Mouse (Mus musculus): ENCODE data around the gene Cdh1. TPM values are rescaled to one million over a fixed set of nuclear protein-coding genes. Genes with fewer than 3 reads are reported as not detected.
A peak's percentile ranks its signal among the peaks of the same experiment; 100 is the strongest.

The Cdh1 gene
- total RNA-seq, 1 experiment: 254 TPM

DNA sequence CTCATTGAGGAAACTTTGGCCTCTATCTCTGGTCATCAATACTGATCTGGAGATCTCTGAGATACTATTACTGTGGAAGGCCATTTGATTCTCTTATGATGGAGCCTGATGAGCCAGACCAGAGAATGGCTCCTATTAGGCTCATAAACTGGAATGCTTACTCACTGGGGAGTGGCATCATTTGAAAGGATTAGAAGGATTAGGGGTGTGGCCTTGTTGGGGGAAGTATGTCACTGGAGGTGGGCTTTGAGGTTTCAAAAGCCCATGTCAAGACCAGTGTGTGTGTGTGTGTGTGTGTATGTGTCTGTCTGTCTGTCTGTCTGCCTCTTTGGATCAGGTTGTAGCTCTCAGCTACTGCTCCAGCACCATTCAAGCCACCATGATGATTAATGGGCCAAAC lies 20.8 kb downstream of the Cdh1 start:
- Histone ChIP-seq H3K9ac (ENCODE audit: insufficient read depth, low read depth, low read length, poor library complexity, severe bottlenecking) (no peak overlapping the region), H3K4me1 (ENCODE audit: control insufficient read depth in 2 of 2, insufficient read depth in 2 of 2, low read length in 2 of 2, poor library complexity in 1 of 2) (peaks cover 4 to 25% of the 10 kb centered on the region in 2 experiments; a peak in 2 of 4 replicates), H3K27ac (ENCODE audit: insufficient read depth, low read depth, low read length, poor library complexity, severe bottlenecking) (no peak overlapping the region), H3K4me3 (ENCODE audit: insufficient read depth in 1 of 2, low read depth in 1 of 2, low read length in 2 of 2, poor library complexity in 1 of 2, severe bottlenecking in 1 of 2) (no peak overlapping the region), H3K9me3 (ENCODE audit: control insufficient read depth, insufficient read depth, low read depth, low read length) (no peaks in the 10 kb centered on the region), H3K36me3 (ENCODE audit: control insufficient read depth, insufficient read depth, low read length, poor library complexity, severe bottlenecking) (peaks cover 3% of the 10 kb centered on the region; the same call in 1 of the 2 replicates)
- no peak for DNase-seq (ENCODE audit: low read depth, low spot score)
- in situ Hi-C loops (cut with MboI; ENCODE audit: low sequenced_read_pairs in 2 of 2, unreplicated experiment in 2 of 2): no loop called here
- TF ChIP-seq ZNF384 (IDR thresholded peaks at IDR 0.05; ENCODE audit: low read depth, low read length) (no peak), HCFC1 (IDR thresholded peaks at IDR 0.05; ENCODE audit: borderline replicate concordance, insufficient read depth, low read length) (no peak), ZC3H11A (IDR thresholded peaks at IDR 0.05; ENCODE audit: borderline replicate concordance, low read depth, low read length) (no peak), MAFK (IDR thresholded peaks at IDR 0.05; ENCODE audit: insufficient read depth, low read depth, low read length) (0 out of 2 replicates have a peak, but pooled peaks have one; percentile 31), CHD2 (IDR thresholded peaks at IDR 0.05; ENCODE audit: low read depth, low read length) (no peak)

DNA sequence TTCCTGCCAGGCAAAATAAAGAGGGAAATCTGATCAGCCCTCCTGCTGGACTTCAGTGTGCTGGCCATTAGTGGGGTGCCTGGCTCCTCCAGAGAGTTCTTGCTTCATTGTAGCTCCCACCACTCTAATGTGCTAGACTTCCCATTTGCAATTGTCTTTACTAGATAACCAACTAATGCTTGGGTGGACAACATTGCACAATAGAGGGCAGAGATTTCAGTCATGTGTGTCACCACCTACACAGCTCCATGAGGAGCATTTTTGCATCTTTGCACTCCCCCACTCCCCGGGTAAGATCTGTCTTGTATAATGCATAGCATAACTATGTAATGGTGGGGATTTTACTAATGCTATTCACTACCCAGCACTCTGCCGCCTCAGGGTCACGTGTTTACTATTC lies 21.6 kb downstream of the Cdh1 start:
- no peak for DNase-seq (ENCODE audit: low read depth, low spot score)
- TF ChIP-seq HCFC1 (IDR thresholded peaks at IDR 0.05; ENCODE audit: borderline replicate concordance, insufficient read depth, low read length) (no peak), MAFK (IDR thresholded peaks at IDR 0.05; ENCODE audit: insufficient read depth, low read depth, low read length) (no peak)
- no peak overlapping the region for H3K9ac ChIP-seq (ENCODE audit: insufficient read depth, low read depth, low read length, poor library complexity, severe bottlenecking)
- H3K27ac ChIP-seq (ENCODE audit: insufficient read depth, low read depth, low read length, poor library complexity, severe bottlenecking): no peak overlapping the region
- in situ Hi-C loops (cut with MboI; ENCODE audit: low sequenced_read_pairs in 2 of 2, unreplicated experiment in 2 of 2): no loop called here
- no peak overlapping the region for H3K4me3 ChIP-seq (ENCODE audit: insufficient read depth in 1 of 2, low read depth in 1 of 2, low read length in 2 of 2, poor library complexity in 1 of 2, severe bottlenecking in 1 of 2)
- H3K4me1 ChIP-seq (ENCODE audit: control insufficient read depth in 2 of 2, insufficient read depth in 2 of 2, low read length in 2 of 2, poor library complexity in 1 of 2): peaks cover 8 to 27% of the 10 kb centered on the region in 2 experiments; a peak in 2 of 4 replicates
- peaks cover 4% of the 10 kb centered on the region; the same call in 1 of the 2 replicates for H3K36me3 ChIP-seq (ENCODE audit: control insufficient read depth, insufficient read depth, low read length, poor library complexity, severe bottlenecking)
- H3K9me3 ChIP-seq (ENCODE audit: control insufficient read depth, insufficient read depth, low read depth, low read length): no peaks in the 10 kb centered on the region

DNA sequence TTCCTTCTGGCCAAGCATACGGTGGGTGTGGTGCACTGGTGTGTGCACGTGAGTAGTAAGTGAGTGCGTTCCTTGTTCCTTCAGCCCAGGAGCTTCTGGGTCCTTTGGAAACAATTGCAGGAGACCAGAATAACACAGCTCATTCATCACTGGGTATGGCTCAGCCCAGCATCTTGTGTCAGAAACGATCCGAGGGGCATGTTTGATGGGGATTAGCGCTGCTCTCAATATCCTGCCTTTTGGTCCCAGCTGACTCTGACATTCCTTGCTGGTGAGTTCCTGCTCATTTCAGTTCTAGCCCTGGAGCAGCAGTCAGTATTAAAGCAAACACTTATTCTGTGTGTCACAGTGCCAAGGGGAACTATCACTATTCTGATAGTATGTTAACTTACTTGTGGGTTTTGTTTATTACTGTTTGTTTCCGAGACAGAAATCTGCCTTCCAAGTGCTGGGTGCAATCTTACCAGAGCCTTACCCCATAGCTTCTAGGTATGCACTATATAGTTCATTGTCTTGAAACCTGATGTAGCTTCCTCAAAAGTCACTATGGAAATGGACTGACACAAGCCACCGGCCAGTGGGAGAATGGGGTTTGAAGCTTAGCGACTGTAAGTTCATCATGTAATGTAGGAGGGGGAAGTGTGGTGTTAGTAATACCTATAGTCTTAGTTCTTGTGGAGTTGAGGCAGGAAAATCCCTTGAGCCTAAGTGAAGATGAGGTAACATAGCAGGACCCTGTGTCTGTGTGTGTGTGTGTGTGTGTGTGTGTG lies 23.1 kb downstream of the Cdh1 start:
- H3K9me3 ChIP-seq (ENCODE audit: control insufficient read depth, insufficient read depth, low read depth, low read length): no peaks in the 10 kb centered on the region
- no peak overlapping the region for H3K9ac ChIP-seq (ENCODE audit: insufficient read depth, low read depth, low read length, poor library complexity, severe bottlenecking)
- no peak for DNase-seq (ENCODE audit: low read depth, low spot score)
- H3K27ac ChIP-seq (ENCODE audit: insufficient read depth, low read depth, low read length, poor library complexity, severe bottlenecking): no peak overlapping the region
- H3K4me1 ChIP-seq (ENCODE audit: control insufficient read depth in 2 of 2, insufficient read depth in 2 of 2, low read length in 2 of 2, poor library complexity in 1 of 2): peaks cover 4 to 26% of the 10 kb centered on the region in 2 experiments; a peak in 3 of 4 replicates
- in situ Hi-C loops (cut with MboI; ENCODE audit: low sequenced_read_pairs in 2 of 2, unreplicated experiment in 2 of 2): no loop called here
- no peak overlapping the region for H3K4me3 ChIP-seq (ENCODE audit: insufficient read depth in 1 of 2, low read depth in 1 of 2, low read length in 2 of 2, poor library complexity in 1 of 2, severe bottlenecking in 1 of 2)
- TF ChIP-seq CHD2 (IDR thresholded peaks at IDR 0.05; ENCODE audit: low read depth, low read length) (no peak), ZNF384 (IDR thresholded peaks at IDR 0.05; ENCODE audit: low read depth, low read length) (no peak), MAFK (IDR thresholded peaks at IDR 0.05; ENCODE audit: insufficient read depth, low read depth, low read length) (no peak), ZC3H11A (IDR thresholded peaks at IDR 0.05; ENCODE audit: borderline replicate concordance, low read depth, low read length) (no peak), HCFC1 (IDR thresholded peaks at IDR 0.05; ENCODE audit: borderline replicate concordance, insufficient read depth, low read length) (no peak)
- H3K36me3 ChIP-seq (ENCODE audit: control insufficient read depth, insufficient read depth, low read length, poor library complexity, severe bottlenecking): peaks cover 5% of the 10 kb centered on the region; the same call in 1 of the 2 replicates

DNA sequence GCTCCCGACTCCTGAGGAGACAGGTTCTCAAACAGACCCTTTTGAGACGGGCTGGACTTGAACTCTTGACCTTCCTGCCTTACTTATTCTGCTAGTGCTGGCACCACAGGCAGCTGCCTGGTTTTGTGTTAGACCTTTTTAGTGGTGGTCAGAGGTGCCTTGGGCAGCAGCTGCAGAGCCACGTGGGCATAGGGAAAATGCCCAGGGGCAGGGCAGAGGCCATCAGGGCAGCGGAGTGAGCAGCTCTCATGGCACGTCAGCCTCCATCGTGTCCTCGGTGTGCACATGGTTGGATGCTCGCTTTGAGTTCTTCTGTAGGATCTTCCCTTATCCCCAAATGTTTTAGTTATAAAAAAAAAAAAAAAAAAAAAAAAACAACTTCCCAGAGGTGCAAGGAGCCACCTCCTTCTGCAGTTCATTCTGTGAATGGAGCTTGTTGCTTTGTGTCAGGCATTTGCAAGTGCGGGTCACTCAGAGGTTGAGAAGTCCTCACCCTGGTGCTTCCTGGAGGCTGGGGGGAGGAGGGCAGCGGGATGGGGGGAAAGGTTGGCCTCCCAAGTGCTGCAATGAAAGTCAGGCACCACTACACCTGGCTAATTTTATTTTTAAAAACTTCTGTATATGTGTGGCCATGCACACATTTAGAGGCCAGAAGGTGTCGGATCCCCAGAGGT lies 25.3 kb downstream of the Cdh1 start:
- Histone ChIP-seq H3K4me1 (ENCODE audit: control insufficient read depth in 2 of 2, insufficient read depth in 2 of 2, low read length in 2 of 2, poor library complexity in 1 of 2) (peaks cover 6 to 35% of the 10 kb centered on the region in 2 experiments; a peak in 3 of 4 replicates), H3K9me3 (ENCODE audit: control insufficient read depth, insufficient read depth, low read depth, low read length) (no peaks in the 10 kb centered on the region), H3K36me3 (ENCODE audit: control insufficient read depth, insufficient read depth, low read length, poor library complexity, severe bottlenecking) (peaks cover 5% of the 10 kb centered on the region; the same call in 1 of the 2 replicates), H3K27ac (ENCODE audit: insufficient read depth, low read depth, low read length, poor library complexity, severe bottlenecking) (no peak overlapping the region; the same call in 1 of the 2 replicates), H3K4me3 (ENCODE audit: insufficient read depth in 1 of 2, low read depth in 1 of 2, low read length in 2 of 2, poor library complexity in 1 of 2, severe bottlenecking in 1 of 2) (no peak overlapping the region), H3K9ac (ENCODE audit: insufficient read depth, low read depth, low read length, poor library complexity, severe bottlenecking) (no peak overlapping the region)
- in situ Hi-C loops (cut with MboI; ENCODE audit: low sequenced_read_pairs in 2 of 2, unreplicated experiment in 2 of 2): no loop called here
- TF ChIP-seq CHD2 (IDR thresholded peaks at IDR 0.05; ENCODE audit: low read depth, low read length) (no peak), ZNF384 (IDR thresholded peaks at IDR 0.05; ENCODE audit: low read depth, low read length) (peak; percentile 81), MAFK (IDR thresholded peaks at IDR 0.05; ENCODE audit: insufficient read depth, low read depth, low read length) (no peak), ZC3H11A (IDR thresholded peaks at IDR 0.05; ENCODE audit: borderline replicate concordance, low read depth, low read length) (no peak), HCFC1 (IDR thresholded peaks at IDR 0.05; ENCODE audit: borderline replicate concordance, insufficient read depth, low read length) (no peak)
- no peak for DNase-seq (ENCODE audit: low read depth, low spot score)
